Mouse (Mus musculus) urinary bladder, postnatal 36 days (tissue): ENCODE measurements at regions not wholly inside any gene's neighbourhood (a gene's known extent, or its start where the extent isn't known, plus 50 kb on each side); places are given as distances from the start of the nearest gene placed in this dataset.

Experiments used
- DNase-seq, 2 experiments: peaks; one replicate each; pipeline ENCODE4 v3.0.0; 2022; ENCODE audit warnings: low spot score in 2 of 2, mixed read lengths in 1 of 2

- no peak for DNase-seq
Observed at GRCm38 (mm10) chr14:25272366-25273156, 186.4 kb upstream of the Zmiz1 start.

- DNase-seq, result no peak
Observed at GRCm38 (mm10) chr14:25279751-25280150, 179.2 kb upstream of the Zmiz1 start.

GRCm38 (mm10) chr14:25292557-25292956, 166.4 kb upstream of the Zmiz1 start:
- no peak for DNase-seq

GRCm38 (mm10) chr14:25294226-25294625, 164.8 kb upstream of the Zmiz1 start:
- DNase-seq, result no peak

- DNase-seq, result no peak
Observed at GRCm38 (mm10) chr14:25295688-25296350, 163.2 kb upstream of the Zmiz1 start.

- no peak for DNase-seq
Observed at GRCm38 (mm10) chr14:25299673-25300190, 159.3 kb upstream of the Zmiz1 start.

- no peak for DNase-seq
Observed at GRCm38 (mm10) chr14:25301336-25302031, 157.5 kb upstream of the Zmiz1 start.

- DNase-seq, result peak; percentile 54 to 88
Observed at GRCm38 (mm10) chr14:25304391-25304851, 154.6 kb upstream of the Zmiz1 start.

- no peak for DNase-seq
Observed at GRCm38 (mm10) chr14:25306166-25306565, 152.8 kb upstream of the Zmiz1 start.

- no peak for DNase-seq
Observed at GRCm38 (mm10) chr14:25306961-25307654, 151.9 kb upstream of the Zmiz1 start.

GRCm38 (mm10) chr14:25308051-25308450, 150.9 kb upstream of the Zmiz1 start:
- no peak for DNase-seq

GRCm38 (mm10) chr14:25310671-25311151, 148.3 kb upstream of the Zmiz1 start:
- peak in 1 of 2 experiments; percentile 39 for DNase-seq

GRCm38 (mm10) chr14:25311475-25311874, 147.5 kb upstream of the Zmiz1 start:
- DNase-seq, result no peak

GRCm38 (mm10) chr14:25312135-25312534, 146.8 kb upstream of the Zmiz1 start:
- no peak for DNase-seq

GRCm38 (mm10) chr14:25312814-25313426, 146.1 kb upstream of the Zmiz1 start:
- peak in 1 of 2 experiments; percentile 31 for DNase-seq

GRCm38 (mm10) chr14:25313693-25314240, 145.2 kb upstream of the Zmiz1 start:
- DNase-seq, result no peak

GRCm38 (mm10) chr14:25316491-25316890, 142.5 kb upstream of the Zmiz1 start:
- no peak for DNase-seq

- peak in 1 of 2 experiments; percentile 44 for DNase-seq
Observed at GRCm38 (mm10) chr14:25317680-25318471, 141.1 kb upstream of the Zmiz1 start.

GRCm38 (mm10) chr14:25318909-25319308, 140.1 kb upstream of the Zmiz1 start:
- no peak for DNase-seq

GRCm38 (mm10) chr14:25320141-25320540, 138.8 kb upstream of the Zmiz1 start:
- no peak for DNase-seq
